Mouse (Mus musculus) spleen, adult 12 weeks (tissue): Measurements from ENCODE around the gene Bach2.

Experiments
- DNase-seq: peaks from one replicate; pipeline ENCODE4 v3.0.0; 2022; ENCODE audit warnings: low spot score

Gene Bach2

GRCm38 (mm10) chr4:32526228-32526836 lies 287.7 kb downstream of the Bach2 start:
- DNase-seq: no peak

- no peak for DNase-seq
These were observed 290.9 kb downstream of the Bach2 start for GRCm38 (mm10) chr4:32529443-32529995.

- DNase-seq: no peak
These were observed 291.9 kb downstream of the Bach2 start for GRCm38 (mm10) chr4:32530421-32530920.

- DNase-seq: no peak
These were observed 292.6 kb downstream of the Bach2 start for GRCm38 (mm10) chr4:32530921-32531846.

GRCm38 (mm10) chr4:32532079-32532478 lies 293.5 kb downstream of the Bach2 start:
- no peak for DNase-seq

- DNase-seq: no peak
These were observed 295.1 kb downstream of the Bach2 start for GRCm38 (mm10) chr4:32533735-32534134.

- no peak for DNase-seq
These were observed 297.0 kb downstream of the Bach2 start for GRCm38 (mm10) chr4:32535626-32536025.

- DNase-seq: no peak
These were observed 298.4 kb downstream of the Bach2 start for GRCm38 (mm10) chr4:32536870-32537508.

- no peak for DNase-seq
These were observed 299.5 kb downstream of the Bach2 start for GRCm38 (mm10) chr4:32538088-32538487.

GRCm38 (mm10) chr4:32538488-32538887 lies 299.9 kb downstream of the Bach2 start:
- DNase-seq: no peak

- DNase-seq: no peak
These were observed 300.4 kb downstream of the Bach2 start for GRCm38 (mm10) chr4:32538987-32539386.

- no peak for DNase-seq
These were observed 306.4 kb downstream of the Bach2 start for GRCm38 (mm10) chr4:32544821-32545545.

GRCm38 (mm10) chr4:32545548-32545947 lies 306.9 kb downstream of the Bach2 start:
- DNase-seq: no peak

- no peak for DNase-seq
These were observed 310.5 kb downstream of the Bach2 start for GRCm38 (mm10) chr4:32549150-32549549.

GRCm38 (mm10) chr4:32551337-32551736 lies 312.7 kb downstream of the Bach2 start:
- DNase-seq: no peak

- no peak for DNase-seq
These were observed 316.9 kb downstream of the Bach2 start for GRCm38 (mm10) chr4:32555506-32555905.

GRCm38 (mm10) chr4:32560246-32560645 lies 321.6 kb downstream of the Bach2 start:
- no peak for DNase-seq

GRCm38 (mm10) chr4:32560724-32561554 lies 322.3 kb downstream of the Bach2 start:
- DNase-seq: no peak

GRCm38 (mm10) chr4:32561555-32562095 lies 323.0 kb downstream of the Bach2 start:
- no peak for DNase-seq

GRCm38 (mm10) chr4:32562319-32563115 lies 323.9 kb downstream of the Bach2 start:
- DNase-seq: no peak
